In the genomic region with DNA sequence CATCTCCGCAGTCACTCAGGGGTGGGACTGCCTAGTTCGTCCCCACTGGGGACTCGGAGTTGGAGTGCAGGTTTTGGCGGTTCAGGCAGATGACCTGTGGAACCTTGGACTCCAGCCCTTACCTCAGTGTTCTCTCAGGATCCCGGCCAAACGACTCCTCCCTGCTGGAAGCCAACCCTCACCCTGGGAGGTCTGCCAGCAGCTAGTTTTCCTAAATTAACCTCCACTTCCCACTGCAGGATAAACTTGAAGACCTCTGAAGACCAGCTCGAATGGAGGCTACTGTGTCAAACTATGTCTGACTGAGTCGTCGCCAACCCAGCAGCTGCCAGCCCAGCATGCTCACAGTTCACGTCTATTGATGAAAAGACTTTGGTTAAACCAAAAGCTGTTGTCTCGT, we compare ENCODE assay signal across 8 mouse cellular contexts.
DNase-seq lines count a peak whose midpoint lies in the region; ATAC-seq lines count a peak whose summit lies in the region.

No protein-coding gene starts in this region.

- H3K9ac ChIP-seq in hindbrain, embryonic 14.5 days: no peak overlapping the region

- H3K4me2 ChIP-seq in hindbrain, embryonic 14.5 days (replicated peaks): no peak overlapping the region

- H3K4me3 ChIP-seq in hindbrain, embryonic 14.5 days (replicated peaks; ENCODE audit: low read length): no peak overlapping the region

- H3K4me1 ChIP-seq in hindbrain, embryonic 14.5 days (replicated peaks; ENCODE audit: control insufficient read depth, insufficient read depth, low read length): no peaks in the 10 kb centered on the region

- H3K9me3 ChIP-seq in hindbrain, embryonic 14.5 days (ENCODE audit: control insufficient read depth, low read length): no peaks in the 10 kb centered on the region

- 63% methylated on average over 11 of the region's 11 CpGs for WGBS in hindbrain, embryonic 14.5 days

- H3K27ac ChIP-seq in hindbrain, embryonic 14.5 days: no peak overlapping the region

- no peak for ATAC-seq in hindbrain, embryonic 14.5 days (ENCODE audit: low FRiP score)
- no peak for ATAC-seq in erythroblast, adult 5-6 weeks (replicated peaks; ENCODE audit: low FRiP score, poor library complexity, severe bottlenecking)

- no peaks in the 10 kb centered on the region for H3K27me3 ChIP-seq in hindbrain, embryonic 14.5 days (ENCODE audit: control insufficient read depth, insufficient read depth, low read length)

- no peaks in the 10 kb centered on the region for H3K36me3 ChIP-seq in hindbrain, embryonic 14.5 days (replicated peaks; ENCODE audit: control insufficient read depth, insufficient read depth)

- peak; percentile 69 for DNase-seq in NIH3T3 (ENCODE audit: low read depth)
- peak; percentile 52 for DNase-seq in adrenal gland, postnatal 25 days
- peak; percentile 79 for DNase-seq in gastrocnemius, postnatal 25 days
- DNase-seq in kidney, postnatal 14 days: peak; percentile 73
- no peak for DNase-seq in hindbrain, embryonic 14.5 days (ENCODE audit: low spot score)
- DNase-seq in retina, postnatal 1 day: no peak
- no peak for DNase-seq in frontal cortex, postnatal 14 days (ENCODE audit: low spot score in 2 of 2)

Comparison
In these comparisons a context has a peak if more than half of its experiments do, and no peak if none do; other contexts are left out.
1. DNase-seq: peak in NIH3T3 (single experiment), adrenal gland, postnatal 25 days (single experiment), gastrocnemius, postnatal 25 days (single experiment) and kidney, postnatal 14 days (single experiment); none in hindbrain, embryonic 14.5 days (single experiment), retina, postnatal 1 day (single experiment) and frontal cortex, postnatal 14 days (0 of 2).